Mouse (Mus musculus) cerebellum, adult 2 months (tissue): Measurements from ENCODE around the gene Rufy2. TPM values are rescaled to one million over a fixed set of nuclear protein-coding genes. Genes with fewer than 3 reads are reported as not detected.

Source experiments
- DNase-seq, 2 experiments: peaks; one replicate each; pipeline ENCODE4 v3.0.0; 2021
- H3K27ac ChIP-seq: fragments of 200-500 bp; 2 replicates; pipeline ENCODE4 v1.5.1; 2012; ENCODE audit warnings: low read length, control low read depth, inconsistent platforms; ENCODE audit not compliant: insufficient read depth
- H3K27me3 ChIP-seq: fragments of 200-500 bp; 2 replicates; pipeline ENCODE4 v1.6.1; 2012; ENCODE audit warnings: inconsistent platforms, mild to moderate bottlenecking, low read length, moderate library complexity; ENCODE audit not compliant: control insufficient read depth, insufficient read depth
- H3K4me1 ChIP-seq: fragments of 200-500 bp; 2 replicates; pipeline ENCODE4 v1.6.1; 2011; ENCODE audit warnings: low read length; ENCODE audit not compliant: control insufficient read depth, insufficient read depth
- H3K4me3 ChIP-seq: fragments of 200-500 bp; replicated peaks from 2 replicates; pipeline ENCODE3; 2011; ENCODE audit warnings: mild to moderate bottlenecking, low read depth, low read length, control low read depth; ENCODE audit not compliant: insufficient read depth
- CTCF ChIP-seq: fragments of 200-500 bp; IDR thresholded peaks from 2 replicates; pipeline ENCODE4 v1.5.1; 2011; ENCODE audit warnings: low read depth, mild to moderate bottlenecking, control low read depth, low read length, moderate library complexity, borderline replicate concordance; ENCODE audit not compliant: insufficient read depth
- POLR2A ChIP-seq: fragments of 200-500 bp; IDR thresholded peaks from 2 replicates; pipeline ENCODE4 v1.6.1; 2011; ENCODE audit warnings: low read length, control low read depth, borderline replicate concordance; ENCODE audit not compliant: insufficient read depth
- WGBS: fragments of 180-500 bp; shearing (Covaris S2); methylation state at CpG from one replicate; pipeline ENCODE4 v1.1.7; 2018; 5-methylcytosine and 5-hydroxymethylcytosine counted together
- polyA plus RNA-seq: library from polyadenylated mRNA; depleted of rRNA; stranded (reverse); fragments of >200 nt; gene quantifications from 2 replicates; pipeline ENCODE4 v1.2.3, GENCODE M21; 2012

Rufy2 gene
- polyA plus RNA-seq, 1 experiment = 68.4 TPM

GRCm38 (mm10) chr10:63026156-63026794 is 46.3 kb downstream of the Rufy2 start:
- no peak overlapping the region for H3K4me3 ChIP-seq
- DNase-seq = no peak
- no peaks in the 10 kb centered on the region; the same call in 1 of the 2 replicates for H3K4me1 ChIP-seq
- TF ChIP-seq POLR2A (no peak), CTCF (no peak)
- WGBS = 49% methylated on average over 8 of the region's 8 CpGs
- H3K27ac ChIP-seq = no peak overlapping the region
- no peaks in the 10 kb centered on the region for H3K27me3 ChIP-seq

- Histone ChIP-seq H3K4me3 (no peak overlapping the region), H3K27ac (no peak overlapping the region), H3K27me3 (no peaks in the 10 kb centered on the region), H3K4me1 (no peaks in the 10 kb centered on the region)
- DNase-seq = no peak
- TF ChIP-seq POLR2A (no peak), CTCF (no peak)
- 50% methylated on average over 6 of the region's 6 CpGs for WGBS
These were observed 46.8 kb downstream of the Rufy2 start for GRCm38 (mm10) chr10:63026795-63027160.

- no peak for DNase-seq
- no peaks in the 10 kb centered on the region for H3K4me1 ChIP-seq
- H3K4me3 ChIP-seq = no peak overlapping the region
- WGBS = 87% methylated on average over 10 of the region's 10 CpGs
- no peak for TF ChIP-seq POLR2A
- TF ChIP-seq CTCF = no peak
- no peaks in the 10 kb centered on the region for H3K27me3 ChIP-seq
- H3K27ac ChIP-seq = no peak overlapping the region
These were observed 47.5 kb downstream of the Rufy2 start for GRCm38 (mm10) chr10:63027376-63028161.

- Histone ChIP-seq H3K4me1 (no peaks in the 10 kb centered on the region), H3K27ac (no peak overlapping the region), H3K27me3 (no peaks in the 10 kb centered on the region), H3K4me3 (no peak overlapping the region)
- WGBS = 44% methylated on average over 4 of the region's 4 CpGs
- DNase-seq = no peak
- TF ChIP-seq CTCF = no peak
- no peak for TF ChIP-seq POLR2A
These were observed 48.4 kb downstream of the Rufy2 start for GRCm38 (mm10) chr10:63028396-63028795.

GRCm38 (mm10) chr10:63032267-63032666 is 52.2 kb downstream of the Rufy2 start:
- no peak overlapping the region for H3K27ac ChIP-seq
- no peak for TF ChIP-seq POLR2A
- no peak for TF ChIP-seq CTCF
- no peaks in the 10 kb centered on the region for H3K27me3 ChIP-seq
- H3K4me3 ChIP-seq = no peak overlapping the region
- no peaks in the 10 kb centered on the region for H3K4me1 ChIP-seq
- WGBS = 86% methylated on average over 3 of the region's 3 CpGs
- DNase-seq = no peak

GRCm38 (mm10) chr10:63032956-63033355 is 52.9 kb downstream of the Rufy2 start:
- Histone ChIP-seq H3K4me3 (no peak overlapping the region), H3K4me1 (no peaks in the 10 kb centered on the region), H3K27ac (no peak overlapping the region), H3K27me3 (no peaks in the 10 kb centered on the region)
- DNase-seq = no peak
- WGBS = 37% methylated on average over 3 of the region's 3 CpGs
- no peak for TF ChIP-seq POLR2A
- TF ChIP-seq CTCF = no peak

GRCm38 (mm10) chr10:63038571-63039320 is 58.7 kb downstream of the Rufy2 start:
- Histone ChIP-seq H3K4me1 (no peaks in the 10 kb centered on the region), H3K27ac (no peak overlapping the region), H3K27me3 (no peaks in the 10 kb centered on the region), H3K4me3 (no peak overlapping the region)
- 73% methylated on average over 14 of the region's 14 CpGs for WGBS
- no peak for DNase-seq
- no peak for TF ChIP-seq POLR2A
- TF ChIP-seq CTCF = no peak
